Mouse (Mus musculus) gastrocnemius, postnatal 14 days (tissue): ENCODE data around the gene Sema6d. TPM values are rescaled to one million over a fixed set of nuclear protein-coding genes. Genes with fewer than 3 reads are reported as not detected.

Experiments
- DNase-seq: peaks from one replicate; pipeline ENCODE4 v3.0.0; 2021; ENCODE audit warnings: mixed read lengths
- intact Hi-C: fragments of 180-260 bp; cut with DNase I; formaldehyde crosslinking; loops from one replicate; pipeline ENCODE4 v1.15.1; 2025; ENCODE audit warnings: low total_unique reads
- total RNA-seq, 2 experiments: library from RNA; stranded (reverse); gene quantifications; 2 replicates each; pipeline ENCODE4 v1.2.3; 2021

The Sema6d gene
- total RNA-seq, 2 experiments from 2014 or later = 8.1 to 13.8 TPM

DNA sequence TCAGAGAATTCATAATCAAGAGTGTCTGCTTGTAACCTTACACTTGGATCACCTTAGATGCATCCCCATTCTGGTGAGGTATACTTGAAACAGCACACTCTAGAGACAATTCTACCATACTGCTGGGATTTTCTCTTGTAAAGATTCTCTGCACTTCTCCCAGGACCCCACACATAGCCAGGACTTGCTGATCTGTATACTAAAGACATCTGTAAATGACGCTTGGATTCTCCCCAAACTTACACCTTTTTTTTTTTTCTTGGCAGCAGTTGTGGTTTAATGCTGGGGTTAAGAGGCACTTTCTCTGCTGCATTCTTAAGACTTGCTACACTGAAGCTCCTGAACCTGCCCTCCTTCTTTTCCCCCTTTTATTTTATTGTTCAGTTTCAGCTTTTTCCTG is 68.4 kb downstream of the Sema6d start:
- intact Hi-C loops = no loop called here
- DNase-seq = no peak

DNA sequence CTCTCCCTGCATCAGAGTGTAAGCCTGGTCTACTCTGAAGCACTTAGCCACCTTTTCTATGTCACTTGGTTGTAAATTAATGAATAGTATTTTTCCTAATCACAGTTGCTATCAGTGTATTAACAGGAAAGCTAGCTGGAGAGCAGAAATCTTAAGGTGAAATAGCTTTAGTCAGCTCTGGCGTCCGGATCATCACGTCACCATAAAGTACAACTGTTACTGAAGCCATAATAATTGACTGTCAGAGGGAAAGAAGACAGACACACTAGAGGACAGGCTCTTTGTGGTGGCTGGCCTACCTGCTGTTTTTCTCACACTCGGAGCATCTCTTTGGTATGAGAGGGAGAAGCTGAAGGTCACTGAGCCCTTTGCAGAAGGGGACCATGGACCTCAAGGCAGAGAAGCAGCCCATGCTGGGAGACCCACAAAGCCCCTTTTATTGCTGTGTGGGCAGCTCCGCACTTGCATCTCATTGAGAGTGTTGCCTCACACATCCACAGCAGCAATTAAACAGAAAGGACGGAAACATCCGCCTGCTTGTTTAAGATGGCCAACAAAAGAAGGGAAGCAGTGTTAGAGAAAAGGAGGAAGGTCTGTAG is 72.3 kb downstream of the Sema6d start:
- no peak for DNase-seq
- intact Hi-C loops = no loop called here

DNA sequence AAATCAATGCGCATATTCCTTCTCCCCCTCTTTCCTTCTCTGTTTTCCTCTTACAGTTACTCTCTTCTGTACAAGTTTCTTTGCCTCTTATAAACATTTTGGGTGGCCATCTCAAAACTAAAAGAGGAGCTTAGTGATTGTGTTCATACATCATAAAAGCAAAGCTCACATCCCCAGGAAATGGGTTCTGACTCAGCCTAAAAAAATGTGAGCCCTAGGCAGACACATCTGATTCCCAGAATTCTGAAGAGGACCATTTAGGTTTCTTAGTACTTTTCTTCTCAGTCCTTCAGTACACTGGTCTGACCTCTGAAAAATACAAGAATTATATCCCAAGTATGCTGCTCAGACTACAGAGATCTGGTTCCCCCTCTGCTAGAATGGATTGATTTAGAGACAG is 78.6 kb downstream of the Sema6d start:
- intact Hi-C loops = no loop called here
- DNase-seq = no peak

- intact Hi-C loops = no loop called here
Measured at GRCm38 (mm10) chr2:124171718-124172117, 81.9 kb downstream of the Sema6d start.

GRCm38 (mm10) chr2:124176265-124176664 is 86.5 kb downstream of the Sema6d start:
- DNase-seq = no peak
- intact Hi-C loops = no loop called here

More at GRCm38 (mm10) chr2:124171718-124172117, 81.9 kb downstream of the Sema6d start:
- no peak for DNase-seq

- intact Hi-C loops = no loop called here
- no peak for DNase-seq
Measured at GRCm38 (mm10) chr2:124176711-124177169, 87.0 kb downstream of the Sema6d start.

DNA sequence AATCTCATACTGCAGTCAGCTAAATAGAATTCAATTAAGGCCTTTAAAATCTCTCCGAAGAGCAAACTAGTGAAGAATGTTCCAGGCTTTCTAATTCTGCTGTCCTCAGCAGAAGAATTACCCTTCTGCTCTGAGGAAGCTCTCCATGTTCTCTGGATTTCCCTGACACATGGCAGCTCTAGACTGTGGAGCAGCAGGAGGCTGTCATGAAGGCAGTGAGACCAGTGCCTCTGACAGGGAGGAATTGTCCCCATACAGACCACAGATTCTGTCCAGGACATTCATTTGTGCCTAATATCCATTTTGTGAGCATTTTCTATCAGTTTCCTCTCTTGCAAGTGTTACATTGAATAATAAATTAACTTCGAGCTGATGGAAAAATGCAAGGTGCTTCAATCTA is 99.5 kb downstream of the Sema6d start:
- intact Hi-C loops = no loop called here

GRCm38 (mm10) chr2:124194041-124194440 is 104.3 kb downstream of the Sema6d start:
- no peak for DNase-seq
- intact Hi-C loops = no loop called here

More for the DNA sequence above, 99.5 kb downstream of the Sema6d start:
- no peak for DNase-seq

- intact Hi-C loops = no loop called here
Measured at GRCm38 (mm10) chr2:124201493-124201892, 111.7 kb downstream of the Sema6d start.

GRCm38 (mm10) chr2:124202475-124202990 is 112.8 kb downstream of the Sema6d start:
- intact Hi-C loops = no loop called here
- no peak for DNase-seq

More at GRCm38 (mm10) chr2:124201493-124201892, 111.7 kb downstream of the Sema6d start:
- DNase-seq = no peak

GRCm38 (mm10) chr2:124205811-124206210 is 116.0 kb downstream of the Sema6d start:
- intact Hi-C loops = no loop called here
- DNase-seq = no peak

DNA sequence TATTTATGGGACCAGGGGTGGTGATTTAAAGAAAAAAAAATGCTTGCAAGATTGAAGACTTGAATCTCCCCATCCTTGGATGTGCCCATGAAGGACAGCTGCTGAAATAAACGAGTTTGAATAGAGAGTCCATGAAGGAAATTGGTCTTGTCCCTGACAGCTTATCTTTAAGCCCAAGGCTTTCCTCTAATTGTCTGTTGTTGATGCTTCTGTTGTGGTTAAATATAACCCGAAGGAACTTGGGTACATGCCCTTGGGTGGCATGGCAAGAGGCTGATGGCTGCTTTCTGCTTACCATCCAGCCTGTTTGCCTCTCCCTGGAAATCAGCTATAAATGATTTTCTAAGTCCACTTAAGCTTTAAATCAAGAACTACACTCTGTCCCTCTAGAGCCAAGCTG is 118.5 kb downstream of the Sema6d start:
- intact Hi-C loops = no loop called here
- no peak for DNase-seq

GRCm38 (mm10) chr2:124223559-124223958 is 133.8 kb downstream of the Sema6d start:
- intact Hi-C loops = no loop called here
- DNase-seq = no peak

GRCm38 (mm10) chr2:124224328-124224727 is 134.6 kb downstream of the Sema6d start:
- intact Hi-C loops = no loop called here
- no peak for DNase-seq

DNA sequence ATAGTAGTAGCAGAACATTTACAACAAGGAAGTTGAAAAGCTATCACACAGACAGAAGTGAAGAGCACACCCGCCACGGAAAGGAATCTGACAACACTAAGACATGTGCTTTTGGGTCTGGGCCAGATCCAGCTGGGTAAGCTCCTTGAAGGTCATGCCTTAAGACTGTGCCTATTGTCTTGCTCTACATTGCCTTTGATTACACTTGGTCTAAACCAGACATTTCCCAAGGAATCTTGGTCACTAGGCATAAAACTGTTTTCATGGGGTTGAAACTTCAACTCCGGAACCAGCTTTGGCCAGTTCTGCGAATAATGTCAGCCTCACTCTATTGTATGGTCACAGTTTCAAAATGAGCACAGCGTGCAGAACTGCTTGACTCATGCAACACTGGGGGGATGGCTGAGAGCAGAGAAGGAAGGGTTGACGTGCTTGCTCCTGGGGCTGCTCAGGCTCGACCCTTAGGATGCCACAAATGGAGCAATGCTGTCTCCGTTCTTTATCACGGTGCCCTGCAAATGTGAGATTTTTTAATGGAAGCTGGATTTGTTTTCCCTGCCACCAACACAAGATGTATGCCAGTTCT is 145.0 kb downstream of the Sema6d start:
- intact Hi-C loops = no loop called here

DNA sequence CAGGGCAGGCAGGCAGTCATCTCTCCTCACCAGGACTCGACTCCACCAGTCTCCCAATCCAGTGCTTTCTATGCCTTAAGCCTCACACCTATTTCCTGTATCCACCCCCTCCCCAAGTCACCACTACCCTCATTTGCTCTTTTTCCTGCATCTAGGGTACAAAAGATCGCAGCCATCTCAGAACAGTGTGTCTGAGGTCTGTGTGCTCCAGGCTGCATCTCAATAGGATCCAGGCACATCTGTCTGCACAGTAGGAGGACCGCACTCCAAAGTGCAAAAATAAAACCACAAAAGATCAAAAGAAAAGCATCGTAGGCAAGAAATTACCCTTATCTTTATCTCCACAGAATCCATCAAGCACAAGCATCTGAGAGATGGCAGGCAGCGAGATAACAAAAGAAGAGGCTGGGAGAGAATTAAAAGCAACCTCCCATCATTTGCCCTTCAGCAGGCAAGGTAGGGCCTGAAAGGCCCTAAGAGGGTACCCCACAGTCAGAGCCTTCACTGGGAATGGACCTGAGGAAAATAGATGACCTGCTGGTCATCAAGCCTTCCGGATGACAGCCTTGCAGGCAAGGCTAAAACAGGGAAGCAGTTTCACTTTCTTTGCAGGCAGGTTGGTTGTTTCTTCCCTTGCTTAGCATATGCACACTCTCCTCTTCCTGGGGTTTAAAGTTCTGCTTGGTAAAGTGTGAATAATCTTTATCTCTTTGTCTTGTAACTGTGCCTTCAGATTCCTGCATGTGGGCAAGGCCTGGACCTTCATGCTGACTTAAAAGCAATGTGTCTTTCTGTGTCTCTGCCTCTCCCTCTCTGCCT is 145.7 kb downstream of the Sema6d start:
- no peak for DNase-seq
- intact Hi-C loops = no loop called here

More for the DNA sequence above, 145.0 kb downstream of the Sema6d start:
- DNase-seq = no peak

DNA sequence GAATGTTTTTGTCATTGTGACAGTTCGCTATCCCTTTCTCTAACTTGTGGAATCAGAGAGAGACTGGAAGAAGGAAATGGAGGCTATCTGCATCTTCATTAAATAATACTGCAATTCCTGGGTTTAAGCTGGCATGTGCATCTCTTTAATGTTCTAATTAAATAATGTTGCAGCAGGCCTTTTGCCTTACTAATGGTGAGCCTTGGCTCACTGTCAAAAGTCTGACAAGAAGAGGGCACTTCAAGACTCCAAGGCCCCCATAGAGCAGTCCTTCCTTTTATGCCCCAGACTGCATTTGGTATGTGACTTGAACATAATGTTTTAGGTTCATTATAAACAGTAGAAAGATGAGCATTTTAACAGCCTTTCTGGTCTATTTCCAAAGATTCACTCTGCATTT is 147.1 kb downstream of the Sema6d start:
- intact Hi-C loops = no loop called here
- DNase-seq = no peak

GRCm38 (mm10) chr2:124243608-124244007 is 153.8 kb downstream of the Sema6d start:
- no peak for DNase-seq
- intact Hi-C loops = no loop called here

GRCm38 (mm10) chr2:124244543-124245245 is 154.9 kb downstream of the Sema6d start:
- intact Hi-C loops = no loop called here
- DNase-seq = no peak

GRCm38 (mm10) chr2:124258108-124258507 is 168.3 kb downstream of the Sema6d start:
- intact Hi-C loops = no loop called here
- no peak for DNase-seq
